Mouse (Mus musculus): ENCODE measurements around the gene Cyp27a1. TPM values are rescaled to one million over a fixed set of nuclear protein-coding genes. Genes with fewer than 3 reads are reported as not detected.
A peak's percentile ranks its signal among the peaks of the same experiment; 100 is the strongest.

Gene Cyp27a1
- polyA plus RNA-seq, 1 experiment, result 32.4 TPM

- peak in 1 of 2 experiments; percentile 50 for DNase-seq
- no peaks in the 10 kb centered on the region for H3K4me1 ChIP-seq (ENCODE audit: control insufficient read depth, insufficient read depth, low read length)
- under 1% methylated on average over 67 of the region's 67 CpGs for WGBS
- peak overlapping the region; percentile 11 for H3K4me3 ChIP-seq (replicated peaks; ENCODE audit: insufficient read depth, low read depth, low read length)
- TF ChIP-seq CTCF (IDR thresholded peaks at IDR 0.05; ENCODE audit: borderline replicate concordance, insufficient read depth, low read depth, low read length) (peak; percentile 43; the same call in 1 of the 2 replicates), POLR2A (IDR thresholded peaks at IDR 0.05; ENCODE audit: borderline replicate concordance, insufficient read depth, low read length) (no peak)
- peaks cover 1% of the 10 kb centered on the region; the same call in 1 of the 2 replicates for H3K27me3 ChIP-seq (ENCODE audit: control insufficient read depth, insufficient read depth, low read length)
- no peak overlapping the region for H3K27ac ChIP-seq (ENCODE audit: insufficient read depth, low read length)
Measured at GRCm38 (mm10) chr1:74784041-74784759, 70.8 kb downstream of the Cyp27a1 start.

Other genes with a start within 250 kb of the Cyp27a1 start
- gene Cnot9, start 207.5 kb upstream of the Cyp27a1 start, polyA plus RNA-seq (2012; rRNA removed), result 28.4 and 28.5 TPM in 2 replicates
- 28.1 and 29.0 TPM in 2 replicates for gene Plcd4, start 170.7 kb upstream of the Cyp27a1 start, polyA plus RNA-seq (2012; rRNA removed)
- 11.7 and 12.5 TPM in 2 replicates for gene Usp37, start 169.3 kb upstream of the Cyp27a1 start, polyA plus RNA-seq (2012; rRNA removed)
- 26.8 and 30.1 TPM in 2 replicates for gene Zfp142, start 125.3 kb upstream of the Cyp27a1 start, polyA plus RNA-seq (2012; rRNA removed)
- 26.7 and 28.9 TPM in 2 replicates for gene Bcs1l, start 125.3 kb upstream of the Cyp27a1 start, polyA plus RNA-seq (2012; rRNA removed)
- 145 and 146 TPM in 2 replicates for gene Rnf25, start 112.2 kb upstream of the Cyp27a1 start, polyA plus RNA-seq (2012; rRNA removed)
- gene Stk36, start 112.1 kb upstream of the Cyp27a1 start, polyA plus RNA-seq (2012; rRNA removed), result 4.7 and 6.2 TPM in 2 replicates
- 22.4 and 24.9 TPM in 2 replicates for gene Ttll4, start 51.8 kb upstream of the Cyp27a1 start, polyA plus RNA-seq (2012; rRNA removed)
- gene Prkag3, start 35.6 kb downstream of the Cyp27a1 start, polyA plus RNA-seq (2012; rRNA removed), result 0.33 and 0.52 TPM in 2 replicates
- 3.6 and 4.0 TPM in 2 replicates for gene Wnt6, start 58.3 kb downstream of the Cyp27a1 start, polyA plus RNA-seq (2012; rRNA removed)
- 0.36 and 0.59 TPM in 2 replicates for gene Wnt10a, start 77.9 kb downstream of the Cyp27a1 start, polyA plus RNA-seq (2012; rRNA removed)
- gene Cdk5r2, start 141.4 kb downstream of the Cyp27a1 start, polyA plus RNA-seq (2012; rRNA removed), result 83.2 and 85.2 TPM in 2 replicates
- gene Fev, start 171.8 kb downstream of the Cyp27a1 start, polyA plus RNA-seq (2012; rRNA removed), result 0.46 and 1.1 TPM in 2 replicates
- 1.7 and 3.3 TPM in 2 replicates for gene Cryba2, start 179.6 kb downstream of the Cyp27a1 start, polyA plus RNA-seq (2012; rRNA removed)
- 2.6 and 3.7 TPM in 2 replicates for gene Cfap65, start 222.0 kb downstream of the Cyp27a1 start, polyA plus RNA-seq (2012; rRNA removed)
- gene Ihh, start 238.1 kb downstream of the Cyp27a1 start, polyA plus RNA-seq (2012; rRNA removed), result 0.33 and 0.49 TPM in 2 replicates

Data from cerebellum, adult 2 months (tissue).